Mouse (Mus musculus) intestine, embryonic 15.5 days (tissue): ENCODE data around the gene Krt83. TPM values are rescaled to one million over a fixed set of nuclear protein-coding genes. Genes with fewer than 3 reads are reported as not detected.

Experiments
- ATAC-seq: fragments of 200-750 bp; cut with Nextera tagmentation; 2 replicates; pipeline ENCODE4 v1.8.0; 2017; ENCODE audit warnings: moderate TSS enrichment, moderate library complexity
- H3K27ac ChIP-seq: fragments of 300-500 bp; sonication (generic); 2 replicates; pipeline ENCODE4 v1.5.1; 2015; ENCODE audit warnings: mild to moderate bottlenecking, inconsistent platforms
- H3K27me3 ChIP-seq: fragments of 300-500 bp; sonication (generic); replicated peaks from 2 replicates; pipeline ENCODE4 v1.6.1; 2015; ENCODE audit warnings: inconsistent platforms
- H3K36me3 ChIP-seq: fragments of 300-500 bp; sonication (generic); 2 replicates; pipeline ENCODE4 v1.6.1; 2015; ENCODE audit warnings: inconsistent platforms
- H3K4me1 ChIP-seq: fragments of 300-500 bp; sonication (generic); replicated peaks from 2 replicates; pipeline ENCODE4 v1.6.1; 2015; ENCODE audit warnings: inconsistent platforms
- H3K4me2 ChIP-seq: fragments of 300-500 bp; sonication (generic); replicated peaks from 2 replicates; pipeline ENCODE4 v1.6.1; 2015; ENCODE audit warnings: mild to moderate bottlenecking, inconsistent platforms
- H3K4me3 ChIP-seq: fragments of 300-500 bp; sonication (generic); replicated peaks from 2 replicates; pipeline ENCODE4 v1.5.1; 2015; ENCODE audit warnings: inconsistent platforms
- H3K9ac ChIP-seq: fragments of 300-500 bp; sonication (generic); 2 replicates; pipeline ENCODE4 v1.6.1; 2015; ENCODE audit warnings: inconsistent platforms
- H3K9me3 ChIP-seq: fragments of 300-500 bp; sonication (generic); 2 replicates; pipeline ENCODE4 v1.6.1; 2016; ENCODE audit warnings: inconsistent platforms
- WGBS: fragments of 180-500 bp; shearing (Covaris S2); methylation state at CpG from one replicate; pipeline ENCODE4 v1.1.7; 2015; 5-methylcytosine and 5-hydroxymethylcytosine counted together
- polyA plus RNA-seq: library from polyadenylated mRNA; unstranded; fragments of >200 nt; fragmentation: Nextera tagmentation; extraction: Ambion mirVana; gene quantifications from 2 replicates; pipeline ENCODE4 v1.2.1, GENCODE M21; 2015

Krt83 gene
- polyA plus RNA-seq, 1 experiment from 2014 or later: 0.19 TPM

GRCm38 (mm10) chr15:101463651-101464050 lies 27.7 kb downstream of the Krt83 start, which contains the start of gene Krt81:
Gene Krt81, minus strand, starts transcription at chr15:101463751.
- H3K27ac ChIP-seq: no peak within 1 kb of the TSS
- no peak within 1 kb of the TSS for H3K4me2 ChIP-seq
- 82% methylated on average over 13 of the region's 13 CpGs for WGBS
- no peaks in the 10 kb centered on the region for H3K27me3 ChIP-seq
- H3K4me3 ChIP-seq: no peak within 1 kb of the TSS
- H3K9me3 ChIP-seq: no peaks in the 10 kb centered on the region
- no peaks in the 10 kb centered on the region for H3K36me3 ChIP-seq
- H3K9ac ChIP-seq: no peak within 1 kb of the TSS
- no peak for ATAC-seq
- H3K4me1 ChIP-seq: no peaks in the 10 kb centered on the region

GRCm38 (mm10) chr15:101459283-101459682 lies 32.0 kb downstream of the Krt83 start:
- no peaks in the 10 kb centered on the region for H3K36me3 ChIP-seq
- H3K27ac ChIP-seq: no peak overlapping the region
- H3K4me1 ChIP-seq: no peaks in the 10 kb centered on the region
- H3K9me3 ChIP-seq: no peaks in the 10 kb centered on the region
- no peak overlapping the region for H3K9ac ChIP-seq
- 76% methylated on average over 14 of the region's 14 CpGs for WGBS
- H3K4me2 ChIP-seq: no peak overlapping the region
- no peak for ATAC-seq
- H3K4me3 ChIP-seq: no peak overlapping the region
- no peaks in the 10 kb centered on the region for H3K27me3 ChIP-seq

- H3K9ac ChIP-seq: no peak overlapping the region
- H3K36me3 ChIP-seq: no peaks in the 10 kb centered on the region
- no peak overlapping the region for H3K27ac ChIP-seq
- no peaks in the 10 kb centered on the region for H3K9me3 ChIP-seq
- H3K27me3 ChIP-seq: no peaks in the 10 kb centered on the region
- ATAC-seq: no peak
- no peak overlapping the region for H3K4me2 ChIP-seq
- H3K4me1 ChIP-seq: no peaks in the 10 kb centered on the region
- no peak overlapping the region for H3K4me3 ChIP-seq
- WGBS: 57% methylated on average over 16 of the region's 16 CpGs
These were observed 32.9 kb downstream of the Krt83 start for GRCm38 (mm10) chr15:101458361-101458930.

GRCm38 (mm10) chr15:101455891-101456290 lies 35.4 kb downstream of the Krt83 start:
- no peaks in the 10 kb centered on the region for H3K9me3 ChIP-seq
- WGBS: 92% methylated on average over 6 of the region's 6 CpGs
- ATAC-seq: no peak

GRCm38 (mm10) chr15:101455292-101455691 lies 36.0 kb downstream of the Krt83 start:
- H3K27me3 ChIP-seq: no peaks in the 10 kb centered on the region
- H3K36me3 ChIP-seq: no peaks in the 10 kb centered on the region
- H3K27ac ChIP-seq: no peak overlapping the region
- no peak overlapping the region for H3K9ac ChIP-seq
- H3K4me2 ChIP-seq: no peak overlapping the region
- no peaks in the 10 kb centered on the region for H3K4me1 ChIP-seq
- WGBS: 79% methylated on average over 2 of the region's 2 CpGs
- no peaks in the 10 kb centered on the region for H3K9me3 ChIP-seq
- ATAC-seq: no peak
- H3K4me3 ChIP-seq: no peak overlapping the region

More at GRCm38 (mm10) chr15:101455891-101456290, 35.4 kb downstream of the Krt83 start:
- Histone ChIP-seq H3K9ac (no peak overlapping the region), H3K4me2 (no peak overlapping the region), H3K4me1 (no peaks in the 10 kb centered on the region), H3K27me3 (no peaks in the 10 kb centered on the region), H3K4me3 (no peak overlapping the region), H3K36me3 (no peaks in the 10 kb centered on the region), H3K27ac (no peak overlapping the region)

GRCm38 (mm10) chr15:101454774-101455173 lies 36.5 kb downstream of the Krt83 start:
- H3K4me1 ChIP-seq: no peaks in the 10 kb centered on the region
- H3K9me3 ChIP-seq: no peaks in the 10 kb centered on the region
- H3K27me3 ChIP-seq: no peaks in the 10 kb centered on the region
- H3K9ac ChIP-seq: no peak overlapping the region
- 75% methylated on average over 8 of the region's 8 CpGs for WGBS
- no peaks in the 10 kb centered on the region for H3K36me3 ChIP-seq
- 0 out of 2 replicates have a peak, but pooled peaks have one; percentile 47 for ATAC-seq
- H3K4me2 ChIP-seq: no peak overlapping the region
- no peak overlapping the region for H3K4me3 ChIP-seq
- H3K27ac ChIP-seq: no peak overlapping the region

GRCm38 (mm10) chr15:101453093-101453736 lies 38.1 kb downstream of the Krt83 start:
- Histone ChIP-seq H3K27me3 (no peaks in the 10 kb centered on the region), H3K36me3 (no peaks in the 10 kb centered on the region), H3K27ac (no peak overlapping the region), H3K4me3 (no peak overlapping the region), H3K9ac (no peak overlapping the region), H3K4me2 (peak overlapping the region; percentile 40), H3K9me3 (no peaks in the 10 kb centered on the region), H3K4me1 (no peaks in the 10 kb centered on the region)
- 7% methylated on average over 13 of the region's 13 CpGs for WGBS
- peak; percentile 83 for ATAC-seq

- ATAC-seq: no peak
- no peak within 1 kb of the TSS for H3K4me3 ChIP-seq
These were observed 43.9 kb downstream of the Krt83 start, which contains the start of gene Krt88 for GRCm38 (mm10) chr15:101447444-101447843. Gene Krt88, plus strand, starts transcription at chr15:101447744.

GRCm38 (mm10) chr15:101446572-101446971 lies 44.7 kb downstream of the Krt83 start:
- Histone ChIP-seq H3K27ac (no peak overlapping the region), H3K27me3 (no peaks in the 10 kb centered on the region), H3K9me3 (no peaks in the 10 kb centered on the region), H3K9ac (no peak overlapping the region), H3K4me1 (no peaks in the 10 kb centered on the region), H3K4me2 (no peak overlapping the region), H3K36me3 (no peaks in the 10 kb centered on the region), H3K4me3 (no peak overlapping the region)
- ATAC-seq: no peak
- WGBS: 74% methylated on average over 11 of the region's 11 CpGs

More at GRCm38 (mm10) chr15:101447444-101447843, 43.9 kb downstream of the Krt83 start, which contains the start of gene Krt88:
- Histone ChIP-seq H3K27ac (no peak within 1 kb of the TSS), H3K4me2 (no peak within 1 kb of the TSS), H3K4me1 (no peaks in the 10 kb centered on the region), H3K36me3 (no peaks in the 10 kb centered on the region), H3K9ac (no peak within 1 kb of the TSS), H3K27me3 (no peaks in the 10 kb centered on the region), H3K9me3 (no peaks in the 10 kb centered on the region)
- WGBS: 75% methylated on average over 2 of the region's 2 CpGs

- Histone ChIP-seq H3K27ac (no peak overlapping the region), H3K9ac (no peak overlapping the region), H3K4me2 (no peak overlapping the region), H3K27me3 (peaks cover 23% of the 10 kb centered on the region), H3K9me3 (no peaks in the 10 kb centered on the region), H3K36me3 (no peaks in the 10 kb centered on the region), H3K4me1 (peaks cover 5% of the 10 kb centered on the region), H3K4me3 (no peak overlapping the region)
- 76% methylated on average over 4 of the region's 4 CpGs for WGBS
- no peak for ATAC-seq
These were observed 50.5 kb downstream of the Krt83 start for GRCm38 (mm10) chr15:101440837-101441236.

- Histone ChIP-seq H3K9ac (no peak within 1 kb of the TSS), H3K4me1 (peaks cover 5% of the 10 kb centered on the region), H3K4me2 (peak within 1 kb of the TSS; percentile 56), H3K9me3 (no peaks in the 10 kb centered on the region), H3K4me3 (peak within 1 kb of the TSS; percentile 12), H3K36me3 (no peaks in the 10 kb centered on the region), H3K27ac (no peak within 1 kb of the TSS), H3K27me3 (peaks cover 23% of the 10 kb centered on the region)
- WGBS: 4% methylated on average over 34 of the region's 34 CpGs
- ATAC-seq: no peak
These were observed 52.8 kb downstream of the Krt83 start, which contains the start of gene Krt87 for GRCm38 (mm10) chr15:101438555-101438954. Gene Krt87, minus strand, starts transcription at chr15:101438804.

GRCm38 (mm10) chr15:101436611-101437010 lies 54.7 kb downstream of the Krt83 start:
- ATAC-seq: no peak; the same call in 1 of the 2 replicates
- no peaks in the 10 kb centered on the region for H3K9me3 ChIP-seq
- 78% methylated on average over 7 of the region's 7 CpGs for WGBS

More at GRCm38 (mm10) chr15:101436611-101437010, 54.7 kb downstream of the Krt83 start:
- Histone ChIP-seq H3K4me1 (peaks cover 5% of the 10 kb centered on the region), H3K9ac (no peak overlapping the region), H3K36me3 (no peaks in the 10 kb centered on the region), H3K4me3 (no peak overlapping the region), H3K27ac (no peak overlapping the region), H3K4me2 (no peak overlapping the region), H3K27me3 (peaks cover 23% of the 10 kb centered on the region)
